Mouse (Mus musculus): Measurements from ENCODE around the gene Tardbp. TPM values are rescaled to one million over a fixed set of nuclear protein-coding genes. Genes with fewer than 3 reads are reported as not detected.

Tardbp gene
- polyA plus RNA-seq, 1 experiment = 111 TPM

GRCm38 (mm10) chr4:148602357-148603120 is 24.3 kb downstream of the Tardbp start, which contains the start of gene Masp2:
Gene Masp2 (plus strand): TSS chr4:148602554.
- no peak for DNase-seq (ENCODE audit: low read depth)

- DNase-seq (ENCODE audit: low read depth) = no peak
Measured at GRCm38 (mm10) chr4:148601871-148602270, 24.9 kb downstream of the Tardbp start.

GRCm38 (mm10) chr4:148600316-148600715 is 26.5 kb downstream of the Tardbp start:
- DNase-seq (ENCODE audit: low read depth) = no peak

GRCm38 (mm10) chr4:148598826-148599225 is 28.0 kb downstream of the Tardbp start:
- no peak for DNase-seq (ENCODE audit: low read depth)

- DNase-seq (ENCODE audit: low read depth) = no peak
Measured at GRCm38 (mm10) chr4:148596731-148597130, 30.1 kb downstream of the Tardbp start.

GRCm38 (mm10) chr4:148595916-148596315 is 30.9 kb downstream of the Tardbp start:
- no peak for DNase-seq (ENCODE audit: low read depth)

- DNase-seq (ENCODE audit: low read depth) = no peak
Measured at GRCm38 (mm10) chr4:148593996-148594395, 32.8 kb downstream of the Tardbp start.

GRCm38 (mm10) chr4:148591637-148592380 is 35.0 kb downstream of the Tardbp start:
- no peak for DNase-seq (ENCODE audit: low read depth)

- no peak for DNase-seq (ENCODE audit: low read depth)
Measured at GRCm38 (mm10) chr4:148591171-148591630, 35.6 kb downstream of the Tardbp start, which contains the start of gene Srm. Gene Srm (plus strand): TSS chr4:148591503.

- no peak for DNase-seq (ENCODE audit: low read depth)
Measured at GRCm38 (mm10) chr4:148590421-148591170, 36.2 kb downstream of the Tardbp start.

GRCm38 (mm10) chr4:148589565-148589964 is 37.3 kb downstream of the Tardbp start:
- DNase-seq (ENCODE audit: low read depth) = no peak

- no peak for DNase-seq (ENCODE audit: low read depth)
Measured at GRCm38 (mm10) chr4:148588793-148589192, 38.0 kb downstream of the Tardbp start.

GRCm38 (mm10) chr4:148586648-148587047 is 40.2 kb downstream of the Tardbp start:
- DNase-seq (ENCODE audit: low read depth) = no peak

- DNase-seq (ENCODE audit: low read depth) = no peak
Measured at GRCm38 (mm10) chr4:148583257-148583656, 43.6 kb downstream of the Tardbp start.

GRCm38 (mm10) chr4:148581422-148581821 is 45.4 kb downstream of the Tardbp start:
- DNase-seq (ENCODE audit: low read depth) = no peak

GRCm38 (mm10) chr4:148580765-148581164 is 46.1 kb downstream of the Tardbp start:
- DNase-seq (ENCODE audit: low read depth) = no peak

- no peak for DNase-seq (ENCODE audit: low read depth)
Measured at GRCm38 (mm10) chr4:148573222-148573621, 53.6 kb downstream of the Tardbp start.

GRCm38 (mm10) chr4:148570693-148571295 is 56.0 kb downstream of the Tardbp start:
- no peak for DNase-seq (ENCODE audit: low read depth)

GRCm38 (mm10) chr4:148570138-148570537 is 56.7 kb downstream of the Tardbp start:
- no peak for DNase-seq (ENCODE audit: low read depth)

GRCm38 (mm10) chr4:148563595-148563994 is 63.2 kb downstream of the Tardbp start:
- no peak for DNase-seq (ENCODE audit: low read depth)

GRCm38 (mm10) chr4:148562676-148563075 is 64.1 kb downstream of the Tardbp start:
- DNase-seq (ENCODE audit: low read depth) = no peak

Measured in gonadal fat pad, adult 2 months (tissue).